Mouse (Mus musculus) G1E (cell line): Measurements from ENCODE around the gene Slc8b1.

Experiments
- CTCF ChIP-seq: IDR thresholded peaks from 2 replicates; pipeline ENCODE4 v1.5.1; 2012; ENCODE audit warnings: low read depth, low read length, inconsistent platforms, mixed read lengths
- GATA1 ChIP-seq: IDR thresholded peaks from 2 replicates; pipeline ENCODE4 v1.6.1; 2012; ENCODE audit warnings: borderline replicate concordance, low read length, inconsistent platforms, mixed read lengths
- GATA2 ChIP-seq: IDR thresholded peaks from 2 replicates; pipeline ENCODE4 v1.6.1; 2012; ENCODE audit warnings: low read depth, low read length, inconsistent platforms, borderline replicate concordance
- POLR2AphosphoS5 ChIP-seq: IDR thresholded peaks from 2 replicates; pipeline ENCODE4 v1.6.1; 2012; ENCODE audit warnings: low read depth, low read length, inconsistent platforms; ENCODE audit not compliant: insufficient replicate concordance

- TF ChIP-seq CTCF, result no peak
- no peak for TF ChIP-seq POLR2AphosphoS5
- TF ChIP-seq GATA1, result no peak
- TF ChIP-seq GATA2, result no peak
Observed at GRCm38 (mm10) chr5:120492437-120492836, 18.5 kb upstream of the Slc8b1 start.
